Mouse (Mus musculus): ENCODE results near the gene Camkk1. TPM values are rescaled to one million over a fixed set of nuclear protein-coding genes. Genes with fewer than 3 reads are reported as not detected.

The Camkk1 gene
- total and polyA plus RNA-seq, 2 experiments from 2014 or later: 24.2 to 25.1 TPM

DNA sequence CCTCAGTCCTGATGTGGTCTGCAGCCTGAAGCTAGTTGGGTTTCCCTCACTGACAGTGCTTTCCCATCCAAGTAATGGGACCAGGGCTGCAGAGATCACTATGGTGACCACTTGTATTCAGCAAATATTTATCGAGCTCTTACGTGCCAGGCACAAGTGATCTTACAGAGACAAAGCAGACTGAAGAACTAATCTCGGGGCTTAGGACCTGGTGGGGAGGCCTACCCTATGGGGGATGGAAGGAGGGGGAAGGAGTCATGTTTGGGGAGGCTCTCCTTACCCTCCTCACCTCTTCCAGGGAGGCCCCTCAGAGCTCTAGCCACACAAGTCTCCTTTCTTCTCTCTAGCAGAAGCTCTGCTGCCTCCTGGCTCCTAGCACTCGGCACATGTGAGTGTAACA, 5.0 kb downstream of the Camkk1 start:
- no peak for TF ChIP-seq CTCF (IDR thresholded peaks at IDR 0.05; ENCODE audit: low read depth)
- ATAC-seq: no peak
- H3K27me3 ChIP-seq (ENCODE audit: insufficient read depth, low read length): no peaks in the 10 kb centered on the region
- WGBS: 30% methylated on average over 4 of the region's 4 CpGs
- H3K9ac ChIP-seq: no peak overlapping the region
- DNase-seq: no peak
- H3K27ac ChIP-seq (ENCODE audit: low read depth, low read length): no peak overlapping the region
- peaks cover 4% of the 10 kb centered on the region; the same call in 1 of the 2 replicates for H3K4me1 ChIP-seq (ENCODE audit: insufficient read depth)
- H3K36me3 ChIP-seq (ENCODE audit: insufficient read depth): peaks cover 18% of the 10 kb centered on the region; the same call in 1 of the 2 replicates
- no peaks in the 10 kb centered on the region for H3K9me3 ChIP-seq (ENCODE audit: low read length)
- H3K4me3 ChIP-seq (ENCODE audit: low read depth, low read length): no peak overlapping the region
- no peak overlapping the region for H3K4me2 ChIP-seq (ENCODE audit: low read depth)

DNA sequence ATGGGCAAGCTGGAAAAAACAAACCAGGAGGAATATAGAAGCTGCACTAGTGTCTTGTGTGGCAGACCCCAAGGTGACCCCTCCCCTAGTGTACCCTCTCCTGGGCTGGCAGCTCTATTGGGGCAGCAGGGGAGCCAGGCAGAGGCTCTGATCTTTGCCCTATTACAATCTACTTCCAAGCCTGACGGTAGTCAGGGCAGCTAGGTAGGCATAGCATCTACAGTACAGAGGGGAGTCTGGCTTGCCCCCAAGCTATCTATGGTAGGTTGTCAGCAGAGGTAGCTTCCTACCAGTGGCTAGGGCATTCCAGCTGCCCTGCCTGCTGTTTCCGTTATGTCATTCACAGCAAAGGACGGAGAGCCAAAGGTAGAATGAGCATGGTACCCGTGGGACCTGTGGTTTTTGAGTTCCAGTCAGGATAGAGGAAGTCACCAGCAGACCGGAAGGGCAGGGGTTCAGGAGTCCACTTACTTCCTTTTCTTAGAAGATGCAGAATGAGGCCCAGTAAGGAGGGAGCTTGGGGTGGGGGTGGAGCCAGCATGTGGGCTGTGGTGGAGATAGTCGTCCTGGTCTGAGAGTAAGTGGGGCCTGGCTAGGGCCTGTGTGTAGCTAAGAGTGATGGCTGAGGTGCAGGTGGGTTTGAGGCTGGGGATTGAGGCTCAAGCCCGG, 5.6 kb downstream of the Camkk1 start:
- Histone ChIP-seq H3K9ac (no peak overlapping the region), H3K27me3 (ENCODE audit: insufficient read depth, low read length) (no peaks in the 10 kb centered on the region), H3K9me3 (ENCODE audit: low read length) (no peaks in the 10 kb centered on the region), H3K27ac (ENCODE audit: low read depth, low read length) (no peak overlapping the region), H3K4me2 (ENCODE audit: low read depth) (no peak overlapping the region), H3K4me3 (ENCODE audit: low read depth, low read length) (no peak overlapping the region), H3K4me1 (ENCODE audit: insufficient read depth) (peaks cover 4% of the 10 kb centered on the region; the same call in 1 of the 2 replicates), H3K36me3 (ENCODE audit: insufficient read depth) (peaks cover 21% of the 10 kb centered on the region; the same call in 1 of the 2 replicates)
- 71% methylated on average over 7 of the region's 7 CpGs for WGBS
- no peak for TF ChIP-seq CTCF (IDR thresholded peaks at IDR 0.05; ENCODE audit: low read depth)
- ATAC-seq (no peak), DNase-seq (no peak)

DNA sequence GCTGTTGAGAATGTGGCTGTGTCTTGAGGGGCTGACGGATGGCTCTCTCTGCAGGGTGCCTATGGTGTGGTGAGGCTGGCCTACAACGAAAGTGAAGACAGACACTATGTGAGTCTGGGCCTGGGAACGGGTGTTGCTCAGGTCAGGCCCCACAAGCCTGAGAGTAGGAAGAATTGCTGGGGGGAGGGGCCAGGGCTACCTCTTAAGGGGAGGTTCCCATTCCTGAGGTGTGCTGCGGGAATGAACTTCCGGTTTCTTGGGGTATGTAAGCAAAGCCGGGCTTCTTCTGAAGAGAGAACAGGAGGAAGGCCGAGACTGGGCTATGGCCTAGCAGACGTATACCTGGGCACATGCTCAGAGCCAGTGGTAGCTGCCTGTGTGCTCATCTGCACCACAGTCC, 8.2 kb downstream of the Camkk1 start:
- no peak overlapping the region for H3K4me2 ChIP-seq (ENCODE audit: low read depth)
- H3K36me3 ChIP-seq (ENCODE audit: insufficient read depth): peaks cover 22% of the 10 kb centered on the region; the same call in 1 of the 2 replicates
- DNase-seq (no peak), ATAC-seq (no peak)
- no peak overlapping the region for H3K4me3 ChIP-seq (ENCODE audit: low read depth, low read length)
- H3K9me3 ChIP-seq (ENCODE audit: low read length): no peaks in the 10 kb centered on the region
- 61% methylated on average over 8 of the region's 8 CpGs for WGBS
- no peak overlapping the region for H3K9ac ChIP-seq
- no peak for TF ChIP-seq CTCF (IDR thresholded peaks at IDR 0.05; ENCODE audit: low read depth)
- H3K27me3 ChIP-seq (ENCODE audit: insufficient read depth, low read length): no peaks in the 10 kb centered on the region
- peaks cover 3% of the 10 kb centered on the region; the same call in 1 of the 2 replicates for H3K4me1 ChIP-seq (ENCODE audit: insufficient read depth)
- H3K27ac ChIP-seq (ENCODE audit: low read depth, low read length): no peak overlapping the region

DNA sequence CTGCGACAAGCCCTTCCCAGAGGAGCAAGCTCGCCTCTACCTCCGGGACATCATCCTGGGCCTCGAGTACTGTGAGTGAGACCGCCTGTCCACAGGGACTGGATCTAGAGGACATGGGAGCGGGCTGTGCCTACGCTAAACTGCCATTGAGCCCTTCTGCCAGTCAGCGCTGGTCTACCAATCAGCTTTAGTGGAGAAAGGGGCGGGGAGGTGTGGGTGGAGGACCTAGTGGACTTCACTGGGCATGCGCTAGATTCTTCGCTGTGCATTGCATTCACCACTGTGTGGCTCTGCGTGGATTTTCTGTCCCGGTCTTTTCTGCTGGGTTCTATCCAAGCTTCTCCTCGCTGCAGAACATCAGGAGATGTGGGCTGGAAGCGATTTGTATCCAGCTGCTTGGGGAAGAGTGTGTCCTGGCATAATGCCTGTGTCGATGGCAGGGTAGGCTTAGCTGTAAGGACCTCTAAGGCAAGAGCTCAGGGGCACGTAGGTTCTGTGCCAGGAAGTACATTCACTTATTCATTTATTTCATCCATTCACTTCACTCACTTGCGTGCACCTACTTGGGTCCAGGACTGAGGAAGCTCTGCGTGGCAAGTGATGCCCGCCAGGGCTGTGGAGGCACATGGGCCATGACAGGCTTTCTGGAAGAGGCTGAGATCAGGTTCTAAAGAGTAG, 12.2 kb downstream of the Camkk1 start:
- H3K36me3 ChIP-seq (ENCODE audit: insufficient read depth): peaks cover 26% of the 10 kb centered on the region; the same call in 1 of the 2 replicates
- peak overlapping the region; percentile 62; the same call in 1 of the 2 replicates for H3K27ac ChIP-seq (ENCODE audit: low read depth, low read length)
- H3K9ac ChIP-seq: peak overlapping the region; percentile 29
- TF ChIP-seq CTCF (IDR thresholded peaks at IDR 0.05; ENCODE audit: low read depth): peak; percentile 47; the same call in 1 of the 2 replicates
- ATAC-seq: peak; percentile 99
- WGBS: 21% methylated on average over 20 of the region's 20 CpGs
- H3K4me2 ChIP-seq (ENCODE audit: low read depth): peak overlapping the region; percentile 58
- peaks cover 3% of the 10 kb centered on the region; the same call in 1 of the 2 replicates for H3K4me1 ChIP-seq (ENCODE audit: insufficient read depth)
- H3K4me3 ChIP-seq (ENCODE audit: low read depth, low read length): peak overlapping the region; percentile 27
- no peaks in the 10 kb centered on the region for H3K27me3 ChIP-seq (ENCODE audit: insufficient read depth, low read length)
- peak; percentile 93 for DNase-seq
- no peaks in the 10 kb centered on the region for H3K9me3 ChIP-seq (ENCODE audit: low read length)

DNA sequence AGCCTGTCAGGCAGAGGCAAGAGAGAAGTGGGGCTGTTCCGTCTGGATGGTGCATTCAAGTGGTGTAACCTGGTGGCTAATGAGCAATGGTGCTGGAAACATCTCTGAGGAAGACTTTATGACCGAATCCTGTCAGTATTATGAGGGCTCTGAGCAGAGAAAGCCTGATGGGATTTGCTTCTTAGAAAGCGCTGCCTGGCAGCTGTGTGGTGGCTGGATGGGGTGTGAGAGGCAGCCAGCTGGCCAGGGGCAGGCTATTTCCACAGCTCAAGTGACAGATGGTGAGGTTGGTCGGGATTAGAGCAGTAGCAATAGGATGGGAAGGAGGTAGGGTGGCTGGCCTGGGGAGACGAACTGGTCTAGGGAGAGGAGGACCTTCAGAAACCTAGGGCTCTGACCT, 12.7 kb downstream of the Camkk1 start:
- Histone ChIP-seq H3K9ac (peak overlapping the region; percentile 29; the same call in 1 of the 2 replicates), H3K27me3 (ENCODE audit: insufficient read depth, low read length) (no peaks in the 10 kb centered on the region), H3K4me3 (ENCODE audit: low read depth, low read length) (no peak overlapping the region), H3K36me3 (ENCODE audit: insufficient read depth) (peaks cover 20% of the 10 kb centered on the region; the same call in 1 of the 2 replicates), H3K4me1 (ENCODE audit: insufficient read depth) (peaks cover 3% of the 10 kb centered on the region; the same call in 1 of the 2 replicates), H3K27ac (ENCODE audit: low read depth, low read length) (0 out of 2 replicates have a peak overlapping the region, but pooled peaks have one; percentile 62), H3K9me3 (ENCODE audit: low read length) (no peaks in the 10 kb centered on the region), H3K4me2 (ENCODE audit: low read depth) (peak overlapping the region; percentile 58)
- 71% methylated on average over 5 of the region's 5 CpGs for WGBS
- no peak for TF ChIP-seq CTCF (IDR thresholded peaks at IDR 0.05; ENCODE audit: low read depth)
- no peak for DNase-seq
- ATAC-seq: no peak

DNA sequence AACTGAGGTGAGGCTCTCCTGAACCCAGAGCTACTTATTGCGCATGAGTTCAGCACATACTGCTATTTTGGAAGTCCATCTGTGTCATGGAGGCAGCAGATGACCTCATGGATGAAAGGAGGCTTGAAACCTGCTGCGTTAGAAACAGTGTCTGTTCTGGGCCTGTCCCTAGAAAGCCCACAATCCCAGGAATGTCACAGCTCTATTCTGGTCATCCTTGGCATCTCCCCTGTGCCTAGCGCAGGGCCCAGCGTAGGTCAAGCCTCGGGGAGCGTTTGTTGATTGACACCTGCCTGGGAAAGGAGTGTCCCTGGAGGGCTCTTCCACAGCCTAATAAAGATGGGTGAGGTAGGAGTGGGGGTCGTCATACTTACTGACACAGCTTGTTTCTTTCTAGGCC, 17.3 kb downstream of the Camkk1 start:
- Histone ChIP-seq H3K27me3 (ENCODE audit: insufficient read depth, low read length) (no peaks in the 10 kb centered on the region), H3K36me3 (ENCODE audit: insufficient read depth) (peaks cover 39% of the 10 kb centered on the region), H3K4me2 (ENCODE audit: low read depth) (no peak overlapping the region), H3K4me1 (ENCODE audit: insufficient read depth) (peaks cover 3% of the 10 kb centered on the region; the same call in 1 of the 2 replicates), H3K9ac (no peak overlapping the region), H3K27ac (ENCODE audit: low read depth, low read length) (no peak overlapping the region), H3K4me3 (ENCODE audit: low read depth, low read length) (no peak overlapping the region), H3K9me3 (ENCODE audit: low read length) (no peaks in the 10 kb centered on the region)
- DNase-seq (no peak), ATAC-seq (no peak)
- WGBS: 91% methylated on average over 7 of the region's 7 CpGs
- TF ChIP-seq CTCF (IDR thresholded peaks at IDR 0.05; ENCODE audit: low read depth): no peak

DNA sequence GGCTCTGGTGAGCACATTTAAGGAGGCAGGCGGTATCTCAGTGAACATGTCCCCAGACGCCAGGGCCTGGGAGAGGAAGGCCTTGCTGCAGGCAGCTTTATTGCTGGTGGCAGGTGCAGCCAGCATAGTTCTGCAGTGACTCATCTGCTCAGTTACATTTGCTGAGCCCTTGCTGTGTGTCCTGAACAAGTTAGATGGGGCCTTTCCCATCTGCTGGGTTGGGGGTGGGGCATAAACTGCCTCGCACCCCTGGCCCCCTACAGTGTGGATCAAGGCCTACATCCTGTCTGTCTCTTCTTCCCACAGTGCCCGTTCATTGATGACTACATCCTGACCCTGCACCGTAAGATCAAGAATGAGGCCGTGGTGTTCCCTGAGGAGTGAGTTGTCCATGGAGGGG, 18.1 kb downstream of the Camkk1 start:
- H3K9me3 ChIP-seq (ENCODE audit: low read length): no peaks in the 10 kb centered on the region
- no peak for ATAC-seq
- H3K4me1 ChIP-seq (ENCODE audit: insufficient read depth): no peaks in the 10 kb centered on the region
- H3K4me3 ChIP-seq (ENCODE audit: low read depth, low read length): no peak overlapping the region
- H3K36me3 ChIP-seq (ENCODE audit: insufficient read depth): peaks cover 39% of the 10 kb centered on the region
- H3K27me3 ChIP-seq (ENCODE audit: insufficient read depth, low read length): no peaks in the 10 kb centered on the region
- TF ChIP-seq CTCF (IDR thresholded peaks at IDR 0.05; ENCODE audit: low read depth): no peak
- DNase-seq: no peak
- WGBS: 74% methylated on average over 6 of the region's 6 CpGs
- no peak overlapping the region for H3K27ac ChIP-seq (ENCODE audit: low read depth, low read length)
- no peak overlapping the region for H3K4me2 ChIP-seq (ENCODE audit: low read depth)
- H3K9ac ChIP-seq: no peak overlapping the region
